8 mouse cellular contexts compared by ENCODE assay signal in genomic region chr17:34685120-34686110, GRCm38 (mm10). TPM values are rescaled to one million over a fixed set of nuclear protein-coding genes. Genes with fewer than 3 reads are reported as not detected.
A peak's percentile ranks its signal among the peaks of the same experiment; 100 is the strongest.
DNase-seq lines count a peak whose midpoint lies in the region; ATAC-seq and TF ChIP-seq lines count a peak whose summit lies in the region.

No protein-coding gene starts in this region.

- H3K9ac ChIP-seq in heart, embryonic 11.5 days (ENCODE audit: low read depth, low read length), result no peak overlapping the region

- H3K4me1 ChIP-seq in heart, embryonic 11.5 days (ENCODE audit: control insufficient read depth, insufficient read depth, low read length), result peaks cover 24% of the 10 kb centered on the region

- H3K27ac ChIP-seq in heart, embryonic 11.5 days (ENCODE audit: low read depth, low read length), result no peak overlapping the region

- H3K79me2 ChIP-seq in myocyte (ENCODE audit: control insufficient read depth, insufficient read depth), result no peaks in the 10 kb centered on the region

- H3K4me2 ChIP-seq in heart, embryonic 11.5 days, result no peak overlapping the region
- H3K4me2 ChIP-seq in myocyte (ENCODE audit: low read depth), result peak overlapping the region; percentile 6

- H3K36me3 ChIP-seq in heart, embryonic 11.5 days (ENCODE audit: control insufficient read depth, insufficient read depth, low read length), result no peaks in the 10 kb centered on the region
- H3K36me3 ChIP-seq in myocyte (ENCODE audit: control insufficient read depth, insufficient read depth), result no peaks in the 10 kb centered on the region

- WGBS in heart, embryonic 11.5 days (ENCODE audit: insufficient replicate concordance), result 75% methylated on average over 28 of the region's 28 CpGs

- peak; percentile 98 for DNase-seq in heart, adult 11 months
- peak; percentile 48 for DNase-seq in urinary bladder, postnatal 25 days (ENCODE audit: low spot score)
- no peak for DNase-seq in urinary bladder, adult 2 months (ENCODE audit: low spot score)
- peak; percentile 67 for DNase-seq in heart, postnatal 25 days (ENCODE audit: low spot score)
- DNase-seq in embryo, embryonic 10 days (ENCODE audit: low spot score), result no peak
- DNase-seq in c-Kit-positive CD71-positive TER-119-positive erythroid progenitor cells, embryonic 14.5 days (ENCODE audit: low spot score), result no peak

- H3K4me3 ChIP-seq in heart, embryonic 11.5 days (ENCODE audit: low read depth, low read length), result no peak overlapping the region
- H3K4me3 ChIP-seq in myocyte, result no peak overlapping the region

- H3ac ChIP-seq in myocyte (ENCODE audit: control insufficient read depth, insufficient read length), result no peak overlapping the region

- ATAC-seq in heart, embryonic 11.5 days (replicated peaks; ENCODE audit: insufficient number of reproducible peaks, low FRiP score, low TSS enrichment), result no peak

- intact Hi-C loops in heart, postnatal 25 days (cut with DNase I), result no loop called here

- H3K27me3 ChIP-seq in heart, embryonic 11.5 days (ENCODE audit: control insufficient read depth, insufficient read depth, low read length), result peaks cover 3% of the 10 kb centered on the region; the same call in 1 of the 2 replicates
- peaks cover 77% of the 10 kb centered on the region for H3K27me3 ChIP-seq in myocyte (ENCODE audit: control insufficient read depth, insufficient read depth, insufficient read length)

- H3K9me3 ChIP-seq in heart, embryonic 11.5 days (replicated peaks; ENCODE audit: control insufficient read depth, low read length), result no peaks in the 10 kb centered on the region

- TF ChIP-seq POLR2A in myocyte (IDR thresholded peaks at IDR 0.05; ENCODE audit: insufficient read length, low read depth), result no peak

TF ChIP-seq in myocyte, 11 proteins besides CTCF, POLR2A, EP300 and RAD21:
- no peak for TF ChIP-seq MYOG (IDR thresholded peaks at IDR 0.05; ENCODE audit: control insufficient read depth in 1 of 3, insufficient read depth in 1 of 3, insufficient read length in 2 of 3, low read depth in 2 of 3)
- no peak for TF ChIP-seq POLR2AphosphoS2 (IDR thresholded peaks at IDR 0.05; ENCODE audit: insufficient read length, low read depth)
- no peak for TF ChIP-seq TCF3 (IDR thresholded peaks at IDR 0.05; ENCODE audit: insufficient read length, low read depth)
- TF ChIP-seq MAX (IDR thresholded peaks at IDR 0.05; ENCODE audit: low read depth), result no peak
- no peak for TF ChIP-seq USF1 (IDR thresholded peaks at IDR 0.05; ENCODE audit: low read depth)
- no peak for TF ChIP-seq CEBPB (IDR thresholded peaks at IDR 0.05; ENCODE audit: insufficient read depth, poor library complexity, severe bottlenecking)
- no peak for TF ChIP-seq E2F4 (IDR thresholded peaks at IDR 0.05; ENCODE audit: insufficient read depth)
- TF ChIP-seq REST (IDR thresholded peaks at IDR 0.05; ENCODE audit: insufficient read depth, insufficient read length), result no peak
- no peak for TF ChIP-seq MYOD1 (IDR thresholded peaks at IDR 0.05; ENCODE audit: control insufficient read depth in 1 of 3, insufficient read length in 2 of 3, low read depth in 2 of 3)
- no peak for TF ChIP-seq TCF12 (IDR thresholded peaks at IDR 0.05; ENCODE audit: insufficient read depth, poor library complexity, severe bottlenecking)
- TF ChIP-seq SRF (IDR thresholded peaks at IDR 0.05; ENCODE audit: control insufficient read depth, insufficient read length, low read depth), result no peak

RNA-seq across cellular contexts. Expression of gene Tnxb, which starts 15.1 kb away (rescaled TPM):
- 0.24 and 0.27 TPM in 2 replicates for polyA plus RNA-seq in heart, embryonic 11.5 days (2014; fragmentation: Nextera tagmentation; extraction: Ambion mirVana)
- polyA plus RNA-seq in urinary bladder, adult 2 months (2012; rRNA removed), result 74.4 and 93.5 TPM in 2 replicates
- 10 to 100 TPM; 32.1 to 42.1 TPM for total RNA-seq in heart, postnatal 25 days (2021)
- polyA plus RNA-seq in myocyte (2012; fragmentation: generic; extraction: Trizol), result under 0.01 TPM

RNA-seq across cellular contexts. Expression of gene Atf6b, which starts 38.5 kb away (rescaled TPM):
- 41.0 and 49.8 TPM in 2 replicates for polyA plus RNA-seq in heart, embryonic 11.5 days (2014; fragmentation: Nextera tagmentation; extraction: Ambion mirVana)
- polyA plus RNA-seq in urinary bladder, adult 2 months (2012; rRNA removed), result 39.2 and 42.1 TPM in 2 replicates
- 10 to 100 TPM; 15.6 to 17.8 TPM for total RNA-seq in heart, postnatal 25 days (2021)
- 42.5 TPM for polyA plus RNA-seq in myocyte (2012; fragmentation: generic; extraction: Trizol)

RNA-seq across cellular contexts. Expression of gene Fkbpl, which starts 40.9 kb away (rescaled TPM):
- 10.9 and 11.4 TPM in 2 replicates for polyA plus RNA-seq in heart, embryonic 11.5 days (2014; fragmentation: Nextera tagmentation; extraction: Ambion mirVana)
- polyA plus RNA-seq in urinary bladder, adult 2 months (2012; rRNA removed), result 4.6 and 7.2 TPM in 2 replicates
- 1 to 10 TPM; 6.2 to 6.6 TPM for total RNA-seq in heart, postnatal 25 days (2021)
- polyA plus RNA-seq in myocyte (2012; fragmentation: generic; extraction: Trizol), result 13.5 TPM

RNA-seq across cellular contexts. Expression of gene Prrt1, which starts 56.1 kb away (rescaled TPM):
- not detected in 2 replicates for polyA plus RNA-seq in heart, embryonic 11.5 days (2014; fragmentation: Nextera tagmentation; extraction: Ambion mirVana)
- 8.0 and 11.1 TPM in 2 replicates for polyA plus RNA-seq in urinary bladder, adult 2 months (2012; rRNA removed)
- 1 to 10 TPM; 1.1 to 1.9 TPM for total RNA-seq in heart, postnatal 25 days (2021)
- polyA plus RNA-seq in myocyte (2012; fragmentation: generic; extraction: Trizol), result not detected

RNA-seq across cellular contexts. Expression of gene Ppt2, which starts 57.1 kb away (rescaled TPM):
- polyA plus RNA-seq in heart, embryonic 11.5 days (2014; fragmentation: Nextera tagmentation; extraction: Ambion mirVana), result 31.7 and 34.3 TPM in 2 replicates
- 22.8 and 24.8 TPM in 2 replicates for polyA plus RNA-seq in urinary bladder, adult 2 months (2012; rRNA removed)
- total RNA-seq in heart, postnatal 25 days (2021), result 10 to 100 TPM; 53.2 to 53.7 TPM
- polyA plus RNA-seq in myocyte (2012; fragmentation: generic; extraction: Trizol), result 21.9 TPM

Comparison
In these comparisons a context has a peak if more than half of its experiments do, and no peak if none do; other contexts are left out.
1. DNase-seq: peak in heart, adult 11 months (single experiment), urinary bladder, postnatal 25 days (single experiment) and heart, postnatal 25 days (single experiment); none in urinary bladder, adult 2 months (single experiment), embryo, embryonic 10 days (single experiment) and c-Kit-positive CD71-positive TER-119-positive erythroid progenitor cells, embryonic 14.5 days (single experiment).
2. RNA of gene Tnxb, which starts 15.1 kb away (polyA plus RNA-seq): 74.4 to 93.5 TPM in urinary bladder, adult 2 months; 0.24 to 0.27 TPM in heart, embryonic 11.5 days and under 0.01 TPM in myocyte (single experiment); every median in the first group is over 10 times any median in the second.